Mouse (Mus musculus) kidney, postnatal 0 days (tissue): Measurements from ENCODE around the gene Helz2. TPM values are rescaled to one million over a fixed set of nuclear protein-coding genes. Genes with fewer than 3 reads are reported as not detected.

Experiments used
- ATAC-seq: fragments of 200-750 bp; cut with Nextera tagmentation; replicated peaks from 2 replicates; pipeline ENCODE4 v1.8.0; 2017; ENCODE audit warnings: low read depth, moderate number of reproducible peaks, moderate TSS enrichment, moderate library complexity; ENCODE audit not compliant: low FRiP score
- DNase-seq: peaks from one replicate; pipeline ENCODE4 v3.0.0-alpha.2; 2016; ENCODE audit warnings: low spot score
- H3K27ac ChIP-seq: fragments of 300-500 bp; sonication (generic); 2 replicates; pipeline ENCODE4 v1.5.1; 2014; ENCODE audit warnings: mild to moderate bottlenecking
- H3K27me3 ChIP-seq: fragments of 300-500 bp; sonication (generic); 2 replicates; pipeline ENCODE4 v1.6.1; 2014; ENCODE audit warnings: low read length, mixed read lengths; ENCODE audit not compliant: insufficient read depth
- H3K36me3 ChIP-seq: fragments of 300-500 bp; sonication (generic); 2 replicates; pipeline ENCODE4 v1.6.1; 2014; ENCODE audit warnings: low read length, mixed read lengths; ENCODE audit not compliant: insufficient read depth
- H3K4me1 ChIP-seq: fragments of 300-500 bp; sonication (generic); replicated peaks from 2 replicates; pipeline ENCODE4 v1.6.1; 2014; ENCODE audit warnings: antibody characterized with exemption, low read length, mixed read lengths; ENCODE audit not compliant: insufficient read depth
- H3K4me2 ChIP-seq: fragments of 300-500 bp; sonication (generic); 2 replicates; pipeline ENCODE4 v1.6.1; 2014; ENCODE audit warnings: mild to moderate bottlenecking, low read length, moderate library complexity, mixed read lengths
- H3K4me3 ChIP-seq: fragments of 300-500 bp; sonication (generic); replicated peaks from 2 replicates; pipeline ENCODE4 v1.5.1; 2014; ENCODE audit warnings: low read depth, low read length
- H3K9ac ChIP-seq: fragments of 300-500 bp; sonication (generic); 2 replicates; pipeline ENCODE4 v1.6.1; 2014; ENCODE audit warnings: low read depth, low read length
- H3K9me3 ChIP-seq: fragments of 300-500 bp; sonication (generic); replicated peaks from 2 replicates; pipeline ENCODE4 v1.6.1; 2016; ENCODE audit warnings: low read length, inconsistent platforms, mixed read lengths
- CTCF ChIP-seq: IDR thresholded peaks from 2 replicates; pipeline ENCODE4 v1.5.1; 2016; ENCODE audit warnings: antibody characterized with exemption, low read depth, mild to moderate bottlenecking, moderate library complexity
- WGBS: fragments of 180-500 bp; shearing (Covaris S2); extraction: QIAGEN DNeasy Blood & Tissue Kit; methylation state at CpG from one replicate; pipeline ENCODE4 v1.1.7; 2014; 5-methylcytosine and 5-hydroxymethylcytosine counted together
- polyA plus RNA-seq: library from polyadenylated mRNA; unstranded; fragments of >200 nt; fragmentation: Nextera tagmentation; extraction: Ambion mirVana; gene quantifications from 2 replicates; pipeline ENCODE4 v1.2.1, GENCODE M21; 2015

The Helz2 gene
- polyA plus RNA-seq, 1 experiment from 2014 or later: 1.5 TPM

DNA sequence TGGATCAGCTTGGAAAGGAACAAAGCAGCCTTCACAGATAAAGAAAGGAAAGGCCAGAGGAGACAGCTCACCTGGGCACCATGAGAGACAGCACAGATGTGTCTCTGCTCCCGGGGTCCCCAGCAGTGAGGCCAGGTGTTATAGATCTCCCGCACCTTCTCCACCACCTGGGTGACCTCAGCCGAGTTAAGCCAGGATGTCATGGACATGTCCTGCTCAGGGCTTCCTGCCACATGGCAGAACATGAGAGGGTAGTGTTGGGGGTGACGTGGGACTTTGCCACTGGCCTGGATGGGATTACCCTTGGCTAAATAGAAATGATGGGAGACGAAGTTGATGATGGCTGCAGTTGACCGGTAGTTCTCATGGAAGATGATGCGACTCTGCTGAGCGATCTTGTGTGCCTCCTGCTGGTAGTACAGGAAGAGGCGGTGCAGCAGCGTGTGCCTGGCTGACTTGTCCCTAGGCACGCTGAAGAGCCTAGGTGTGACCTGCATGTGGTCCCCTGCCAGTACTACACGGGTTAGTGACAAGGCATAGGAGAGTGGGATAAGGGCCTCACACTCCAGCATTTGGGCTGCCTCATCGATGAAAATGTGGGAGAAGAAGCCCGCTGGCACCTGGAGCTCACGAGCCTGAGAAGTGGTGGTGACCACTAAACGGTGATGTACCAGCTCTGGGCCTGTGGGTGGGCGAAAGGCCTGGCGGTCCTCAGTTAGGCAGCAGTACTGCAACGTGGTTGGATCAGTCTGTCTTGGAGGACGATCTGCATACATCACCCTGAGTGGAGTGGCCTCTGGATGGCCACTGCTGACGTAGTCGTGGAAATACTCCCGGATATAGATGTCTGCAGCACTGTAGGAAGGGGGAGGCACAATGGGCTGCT, 5.9 kb downstream of the Helz2 start:
- H3K36me3 ChIP-seq: peaks cover 13% of the 10 kb centered on the region; the same call in 1 of the 2 replicates
- no peaks in the 10 kb centered on the region for H3K9me3 ChIP-seq
- WGBS: 85% methylated on average over 23 of the region's 23 CpGs
- H3K9ac ChIP-seq: no peak overlapping the region
- H3K27ac ChIP-seq: no peak overlapping the region
- TF ChIP-seq CTCF: peak; percentile 26; the same call in 1 of the 2 replicates
- H3K4me3 ChIP-seq: no peak overlapping the region
- peaks cover 6% of the 10 kb centered on the region; the same call in 1 of the 2 replicates for H3K4me1 ChIP-seq
- no peak for DNase-seq
- H3K27me3 ChIP-seq: no peaks in the 10 kb centered on the region
- no peak for ATAC-seq
- no peak overlapping the region for H3K4me2 ChIP-seq

GRCm38 (mm10) chr2:181234680-181235079, 7.1 kb downstream of the Helz2 start:
- Histone ChIP-seq H3K36me3 (peaks cover 23% of the 10 kb centered on the region; the same call in 1 of the 2 replicates), H3K4me2 (no peak overlapping the region), H3K9ac (no peak overlapping the region), H3K27ac (no peak overlapping the region), H3K4me1 (0 out of 2 replicates have a peak, but pooled peaks cover under 1% of the 10 kb centered on the region), H3K4me3 (no peak overlapping the region), H3K27me3 (no peaks in the 10 kb centered on the region), H3K9me3 (no peaks in the 10 kb centered on the region)
- TF ChIP-seq CTCF: no peak
- no peak for ATAC-seq
- DNase-seq: no peak
- WGBS: 90% methylated on average over 11 of the region's 11 CpGs

- WGBS: 94% methylated on average over 15 of the region's 15 CpGs
- H3K4me2 ChIP-seq: no peak overlapping the region
- no peaks in the 10 kb centered on the region for H3K4me1 ChIP-seq
- no peak for DNase-seq
- ATAC-seq: no peak
- TF ChIP-seq CTCF: no peak
- no peak overlapping the region for H3K27ac ChIP-seq
- no peaks in the 10 kb centered on the region for H3K9me3 ChIP-seq
- no peak overlapping the region for H3K4me3 ChIP-seq
- no peak overlapping the region for H3K9ac ChIP-seq
- H3K36me3 ChIP-seq: peaks cover 25% of the 10 kb centered on the region; the same call in 1 of the 2 replicates
- H3K27me3 ChIP-seq: no peaks in the 10 kb centered on the region
Observed at GRCm38 (mm10) chr2:181233443-181233842, 8.4 kb downstream of the Helz2 start.

- Histone ChIP-seq H3K9ac (no peak overlapping the region), H3K9me3 (no peaks in the 10 kb centered on the region), H3K36me3 (peaks cover 16% of the 10 kb centered on the region; the same call in 1 of the 2 replicates), H3K4me3 (no peak overlapping the region), H3K27me3 (no peaks in the 10 kb centered on the region), H3K27ac (no peak overlapping the region), H3K4me2 (no peak overlapping the region), H3K4me1 (no peaks in the 10 kb centered on the region)
- DNase-seq (no peak), ATAC-seq (no peak)
- TF ChIP-seq CTCF: no peak
- WGBS: 90% methylated on average over 19 of the region's 20 CpGs
Observed at GRCm38 (mm10) chr2:181231171-181231570, 10.7 kb downstream of the Helz2 start.

DNA sequence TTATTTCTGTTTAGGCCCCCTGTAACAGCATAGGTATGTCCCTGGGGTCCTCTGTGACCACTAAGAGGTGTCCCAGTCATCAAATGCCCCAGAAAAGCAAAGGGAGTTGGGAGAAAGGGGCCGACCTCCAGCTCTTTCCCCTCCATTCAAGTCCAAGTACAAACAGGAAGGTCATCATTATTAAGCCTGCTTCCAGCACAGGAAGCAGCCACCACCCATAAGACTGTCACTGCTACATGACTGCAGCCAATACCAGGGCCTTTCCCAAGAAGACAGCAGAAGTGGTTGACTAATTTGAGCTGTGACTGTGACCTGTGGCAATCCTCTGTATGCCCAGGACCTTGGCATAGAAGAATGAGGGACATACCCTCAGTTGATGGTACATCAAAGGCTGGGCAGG, 13.5 kb downstream of the Helz2 start:
- whole genome bisulfite sequencing: 64% methylated on average over 1 of the region's 1 CpGs
- no peak overlapping the region for H3K27ac ChIP-seq
- H3K4me2 ChIP-seq: no peak overlapping the region
- H3K36me3 ChIP-seq: peaks cover 13% of the 10 kb centered on the region; the same call in 1 of the 2 replicates
- H3K9me3 ChIP-seq: no peaks in the 10 kb centered on the region
- H3K4me3 ChIP-seq: no peak overlapping the region
- H3K27me3 ChIP-seq: no peaks in the 10 kb centered on the region
- H3K4me1 ChIP-seq: no peaks in the 10 kb centered on the region
- ATAC-seq (no peak), DNase-seq (no peak)
- TF ChIP-seq CTCF: no peak
- no peak overlapping the region for H3K9ac ChIP-seq

GRCm38 (mm10) chr2:181227122-181227521, 14.7 kb downstream of the Helz2 start:
- H3K27me3 ChIP-seq: no peaks in the 10 kb centered on the region
- no peaks in the 10 kb centered on the region for H3K4me1 ChIP-seq
- no peak overlapping the region for H3K4me2 ChIP-seq
- TF ChIP-seq CTCF: no peak
- no peak overlapping the region for H3K9ac ChIP-seq
- ATAC-seq (no peak), DNase-seq (no peak)
- WGBS: 83% methylated on average over 3 of the region's 3 CpGs
- H3K27ac ChIP-seq: no peak overlapping the region
- H3K36me3 ChIP-seq: peaks cover 13% of the 10 kb centered on the region; the same call in 1 of the 2 replicates
- H3K9me3 ChIP-seq: no peaks in the 10 kb centered on the region
- H3K4me3 ChIP-seq: no peak overlapping the region
